Mouse (Mus musculus): ENCODE measurements at regions not wholly inside any gene's neighbourhood (a gene's known extent, or its start where the extent isn't known, plus 50 kb on each side); places are given as distances from the start of the nearest gene placed in this dataset.
A peak's percentile ranks its signal among the peaks of the same experiment; 100 is the strongest.
"Not testable (repeated sequence)": the region's sequence is repeated elsewhere in the genome, so short reads cannot be mapped to it uniquely, and the experiment has no call there.

- no peak for DNase-seq
Measured at GRCm38 (mm10) chr4:67141896-67142295, 314.5 kb downstream of the Tlr4 start.

GRCm38 (mm10) chr4:67148521-67148920 lies 321.1 kb downstream of the Tlr4 start:
- DNase-seq = no peak

GRCm38 (mm10) chr4:67162673-67163072 lies 335.3 kb downstream of the Tlr4 start:
- DNase-seq = no peak

- no peak for DNase-seq
Measured at GRCm38 (mm10) chr4:67167720-67168119, 340.3 kb downstream of the Tlr4 start.

- no peak for DNase-seq
Measured at GRCm38 (mm10) chr4:67187725-67188510, 360.5 kb downstream of the Tlr4 start.

- DNase-seq = no peak
Measured at GRCm38 (mm10) chr4:67190536-67190935, 363.2 kb downstream of the Tlr4 start.

GRCm38 (mm10) chr4:67194425-67194824 lies 367.0 kb downstream of the Tlr4 start:
- DNase-seq = no peak

- no peak for DNase-seq
Measured at GRCm38 (mm10) chr4:67196907-67197306, 369.5 kb downstream of the Tlr4 start.

GRCm38 (mm10) chr4:67208406-67208805 lies 381.0 kb downstream of the Tlr4 start:
- DNase-seq = peak; percentile 35

GRCm38 (mm10) chr4:67213363-67213762 lies 386.0 kb downstream of the Tlr4 start:
- no peak for DNase-seq

GRCm38 (mm10) chr4:67224533-67224932 lies 397.1 kb downstream of the Tlr4 start:
- no peak for DNase-seq

GRCm38 (mm10) chr4:67229214-67229613 lies 401.8 kb downstream of the Tlr4 start:
- DNase-seq = peak; percentile 3

- no peak for DNase-seq
Measured at GRCm38 (mm10) chr4:67273553-67273952, 446.2 kb downstream of the Tlr4 start.

- no peak for DNase-seq
Measured at GRCm38 (mm10) chr4:67301020-67301419, 473.6 kb downstream of the Tlr4 start.

GRCm38 (mm10) chr4:67301740-67302139 lies 474.4 kb downstream of the Tlr4 start:
- DNase-seq = no peak

- not testable (repeated sequence) for DNase-seq
Measured at GRCm38 (mm10) chr4:67320098-67320497, 492.7 kb downstream of the Tlr4 start.
